Mouse (Mus musculus): Measurements from ENCODE around the gene Kctd20. TPM values are rescaled to one million over a fixed set of nuclear protein-coding genes. Genes with fewer than 3 reads are reported as not detected.
A peak's percentile ranks its signal among the peaks of the same experiment; 100 is the strongest.

Kctd20 gene
- 91.1 and 93.9 TPM in 2 replicates for polyA plus RNA-seq (2015; fragmentation: Nextera tagmentation; extraction: Ambion mirVana)

- Histone ChIP-seq H3K36me3 (replicated peaks) (no peaks in the 10 kb centered on the region), H3K4me1 (peaks cover 26% of the 10 kb centered on the region), H3K27me3 (replicated peaks) (no peaks in the 10 kb centered on the region), H3K9me3 (peaks cover 3% of the 10 kb centered on the region; the same call in 1 of the 2 replicates), H3K4me2 (peak within 1 kb of the TSS; percentile 62), H3K9ac (peak within 1 kb of the TSS; percentile 85), H3K27ac (peak within 1 kb of the TSS; percentile 98), H3K4me3 (peak within 1 kb of the TSS; percentile 82)
- 2% methylated on average over 48 of the region's 80 CpGs for whole genome bisulfite sequencing
- peak; percentile 93 for ATAC-seq (replicated peaks)
Observed at GRCm38 (mm10) chr17:28951831-28952799, at the start of gene Kctd20. Gene Kctd20 (plus strand): TSS chr17:28951950.

- 22% methylated on average over 23 of the region's 23 CpGs for WGBS
- peak overlapping the region; percentile 24 for H3K4me2 ChIP-seq
Observed at GRCm38 (mm10) chr17:28904546-28905376, 47.0 kb upstream of the Kctd20 start.

GRCm38 (mm10) chr17:28905377-28905916, 46.3 kb upstream of the Kctd20 start:
- WGBS, result 56% methylated on average over 13 of the region's 13 CpGs
- Histone ChIP-seq H3K27me3 (replicated peaks) (no peaks in the 10 kb centered on the region), H3K9ac (no peak overlapping the region), H3K4me1 (peaks cover 20% of the 10 kb centered on the region), H3K36me3 (replicated peaks) (no peaks in the 10 kb centered on the region), H3K4me3 (no peak overlapping the region), H3K27ac (peak overlapping the region; percentile 91), H3K4me2 (peak overlapping the region; percentile 24), H3K9me3 (no peaks in the 10 kb centered on the region)
- ATAC-seq (replicated peaks), result peak; percentile 48

More at GRCm38 (mm10) chr17:28904546-28905376, 47.0 kb upstream of the Kctd20 start:
- H3K9ac ChIP-seq, result peak overlapping the region; percentile 7; the same call in 1 of the 2 replicates
- no peaks in the 10 kb centered on the region for H3K27me3 ChIP-seq (replicated peaks)
- H3K36me3 ChIP-seq (replicated peaks), result no peaks in the 10 kb centered on the region
- H3K4me3 ChIP-seq, result no peak overlapping the region
- H3K4me1 ChIP-seq, result peaks cover 20% of the 10 kb centered on the region
- peak overlapping the region; percentile 91 for H3K27ac ChIP-seq
- H3K9me3 ChIP-seq, result no peaks in the 10 kb centered on the region
- peak; percentile 94 for ATAC-seq (replicated peaks)

GRCm38 (mm10) chr17:28907959-28908358, 43.8 kb upstream of the Kctd20 start:
- no peaks in the 10 kb centered on the region for H3K36me3 ChIP-seq (replicated peaks)
- H3K9me3 ChIP-seq, result no peaks in the 10 kb centered on the region
- H3K4me2 ChIP-seq, result no peak overlapping the region
- no peak for ATAC-seq (replicated peaks)
- H3K4me1 ChIP-seq, result peaks cover 20% of the 10 kb centered on the region
- H3K4me3 ChIP-seq, result no peak overlapping the region
- H3K27ac ChIP-seq, result peak overlapping the region; percentile 30; the same call in 1 of the 2 replicates
- WGBS, result 46% methylated on average over 7 of the region's 7 CpGs
- H3K9ac ChIP-seq, result no peak overlapping the region
- no peaks in the 10 kb centered on the region for H3K27me3 ChIP-seq (replicated peaks)

GRCm38 (mm10) chr17:28909252-28909941, 42.4 kb upstream of the Kctd20 start:
- H3K9ac ChIP-seq, result no peak overlapping the region
- no peak for ATAC-seq (replicated peaks)
- H3K4me2 ChIP-seq, result peak overlapping the region; percentile 23
- H3K4me3 ChIP-seq, result no peak overlapping the region
- peaks cover 15% of the 10 kb centered on the region for H3K4me1 ChIP-seq
- H3K9me3 ChIP-seq, result no peaks in the 10 kb centered on the region
- H3K27me3 ChIP-seq (replicated peaks), result no peaks in the 10 kb centered on the region
- H3K36me3 ChIP-seq (replicated peaks), result no peaks in the 10 kb centered on the region
- H3K27ac ChIP-seq, result no peak overlapping the region
- WGBS, result 10% methylated on average over 29 of the region's 29 CpGs

- Histone ChIP-seq H3K27ac (no peak overlapping the region), H3K36me3 (replicated peaks) (no peaks in the 10 kb centered on the region), H3K4me2 (no peak overlapping the region), H3K27me3 (replicated peaks) (no peaks in the 10 kb centered on the region), H3K4me1 (peaks cover 8% of the 10 kb centered on the region), H3K9me3 (no peaks in the 10 kb centered on the region), H3K9ac (no peak overlapping the region), H3K4me3 (no peak overlapping the region)
- 24% methylated on average over 7 of the region's 7 CpGs for WGBS
- no peak for ATAC-seq (replicated peaks)
Observed at GRCm38 (mm10) chr17:28910139-28910538, 41.6 kb upstream of the Kctd20 start.

GRCm38 (mm10) chr17:28913200-28913599, 38.5 kb upstream of the Kctd20 start:
- H3K4me2 ChIP-seq, result no peak overlapping the region
- H3K27ac ChIP-seq, result no peak overlapping the region
- no peaks in the 10 kb centered on the region for H3K36me3 ChIP-seq (replicated peaks)
- H3K4me3 ChIP-seq, result no peak overlapping the region
- H3K9me3 ChIP-seq, result no peaks in the 10 kb centered on the region
- no peaks in the 10 kb centered on the region; the same call in 1 of the 2 replicates for H3K4me1 ChIP-seq
- WGBS, result 71% methylated on average over 5 of the region's 5 CpGs
- no peak overlapping the region for H3K9ac ChIP-seq
- ATAC-seq (replicated peaks), result no peak
- H3K27me3 ChIP-seq (replicated peaks), result no peaks in the 10 kb centered on the region

- ATAC-seq (replicated peaks), result no peak
- Histone ChIP-seq H3K27ac (no peak overlapping the region), H3K4me3 (no peak overlapping the region), H3K36me3 (replicated peaks) (no peaks in the 10 kb centered on the region), H3K4me2 (no peak overlapping the region), H3K9me3 (no peaks in the 10 kb centered on the region), H3K9ac (no peak overlapping the region), H3K27me3 (replicated peaks) (no peaks in the 10 kb centered on the region), H3K4me1 (no peaks in the 10 kb centered on the region; the same call in 1 of the 2 replicates)
- 88% methylated on average over 6 of the region's 6 CpGs for WGBS
Observed at GRCm38 (mm10) chr17:28913940-28914339, 37.8 kb upstream of the Kctd20 start.

- no peaks in the 10 kb centered on the region for H3K9me3 ChIP-seq
- no peaks in the 10 kb centered on the region for H3K27me3 ChIP-seq (replicated peaks)
- no peak for ATAC-seq (replicated peaks)
- 61% methylated on average over 12 of the region's 12 CpGs for WGBS
- H3K4me1 ChIP-seq, result no peaks in the 10 kb centered on the region
- no peak within 1 kb of the TSS for H3K4me3 ChIP-seq
- no peaks in the 10 kb centered on the region for H3K36me3 ChIP-seq (replicated peaks)
- no peak within 1 kb of the TSS for H3K27ac ChIP-seq
- no peak within 1 kb of the TSS for H3K9ac ChIP-seq
- no peak within 1 kb of the TSS for H3K4me2 ChIP-seq
Observed at GRCm38 (mm10) chr17:28915060-28915628, 36.6 kb upstream of the Kctd20 start, which contains the start of gene 4930539E08Rik. Gene 4930539E08Rik (minus strand): TSS chr17:28915324.

GRCm38 (mm10) chr17:28916520-28916919, 35.2 kb upstream of the Kctd20 start:
- Histone ChIP-seq H3K36me3 (replicated peaks) (no peaks in the 10 kb centered on the region), H3K27ac (no peak overlapping the region), H3K4me2 (no peak overlapping the region), H3K4me3 (no peak overlapping the region), H3K27me3 (replicated peaks) (no peaks in the 10 kb centered on the region), H3K9ac (no peak overlapping the region), H3K4me1 (no peaks in the 10 kb centered on the region), H3K9me3 (no peaks in the 10 kb centered on the region)
- 80% methylated on average over 1 of the region's 1 CpGs for WGBS
- no peak for ATAC-seq (replicated peaks)

GRCm38 (mm10) chr17:28921086-28921485, 30.7 kb upstream of the Kctd20 start:
- Histone ChIP-seq H3K4me1 (no peaks in the 10 kb centered on the region), H3K9ac (no peak overlapping the region), H3K36me3 (replicated peaks) (no peaks in the 10 kb centered on the region), H3K27ac (no peak overlapping the region), H3K27me3 (replicated peaks) (no peaks in the 10 kb centered on the region), H3K9me3 (no peaks in the 10 kb centered on the region), H3K4me2 (no peak overlapping the region), H3K4me3 (no peak overlapping the region)
- WGBS, result 66% methylated on average over 8 of the region's 8 CpGs
- no peak for ATAC-seq (replicated peaks)
